Mouse (Mus musculus): ENCODE results near the gene Sectm1a. TPM values are rescaled to one million over a fixed set of nuclear protein-coding genes. Genes with fewer than 3 reads are reported as not detected.

The Sectm1a gene
- polyA plus RNA-seq, 1 experiment = not detected

DNA sequence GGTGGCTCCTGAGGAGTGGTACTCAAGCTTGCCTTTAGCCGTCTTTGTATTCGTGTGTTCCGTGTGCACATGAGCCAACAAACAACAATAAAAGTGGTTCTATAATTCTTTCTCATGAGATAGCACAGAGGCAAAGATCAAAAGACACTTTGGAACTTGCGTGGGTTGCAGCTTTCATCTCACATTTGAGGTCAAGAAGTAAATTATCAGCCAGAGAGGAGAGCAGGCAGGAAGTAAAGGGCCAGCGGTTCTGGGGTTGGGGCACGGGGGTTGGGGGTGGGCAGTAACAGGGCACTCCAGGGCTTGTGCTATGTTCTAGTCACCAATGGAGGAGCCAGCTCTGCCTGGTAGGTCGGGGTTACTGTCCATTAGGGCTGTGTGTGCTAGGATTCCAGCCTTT lies 19.7 kb upstream of the Sectm1a start:
- no peak for TF ChIP-seq GATA1 (IDR thresholded peaks at IDR 0.05; ENCODE audit: low read length)

DNA sequence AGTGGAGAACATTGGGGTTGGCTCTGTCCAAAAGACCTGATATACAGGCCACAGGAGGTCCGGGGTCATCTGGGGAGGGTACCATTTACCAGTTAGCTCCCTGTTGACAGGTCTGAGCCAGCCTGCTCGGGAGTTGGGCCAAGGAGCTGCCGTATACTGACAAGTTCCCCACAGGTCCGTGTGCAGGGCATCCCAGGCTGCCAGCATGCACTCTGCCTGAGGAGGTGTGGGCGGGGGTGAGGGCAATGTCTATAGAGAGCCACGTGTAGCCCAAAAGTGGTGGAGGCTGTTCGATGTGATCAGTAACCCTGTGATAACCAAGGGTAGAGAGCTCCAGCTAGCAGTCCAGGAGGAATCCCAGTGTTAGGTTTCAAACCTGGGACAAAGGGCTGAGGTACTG lies 18.7 kb upstream of the Sectm1a start:
- TF ChIP-seq GATA1 (IDR thresholded peaks at IDR 0.05; ENCODE audit: low read length) = no peak

DNA sequence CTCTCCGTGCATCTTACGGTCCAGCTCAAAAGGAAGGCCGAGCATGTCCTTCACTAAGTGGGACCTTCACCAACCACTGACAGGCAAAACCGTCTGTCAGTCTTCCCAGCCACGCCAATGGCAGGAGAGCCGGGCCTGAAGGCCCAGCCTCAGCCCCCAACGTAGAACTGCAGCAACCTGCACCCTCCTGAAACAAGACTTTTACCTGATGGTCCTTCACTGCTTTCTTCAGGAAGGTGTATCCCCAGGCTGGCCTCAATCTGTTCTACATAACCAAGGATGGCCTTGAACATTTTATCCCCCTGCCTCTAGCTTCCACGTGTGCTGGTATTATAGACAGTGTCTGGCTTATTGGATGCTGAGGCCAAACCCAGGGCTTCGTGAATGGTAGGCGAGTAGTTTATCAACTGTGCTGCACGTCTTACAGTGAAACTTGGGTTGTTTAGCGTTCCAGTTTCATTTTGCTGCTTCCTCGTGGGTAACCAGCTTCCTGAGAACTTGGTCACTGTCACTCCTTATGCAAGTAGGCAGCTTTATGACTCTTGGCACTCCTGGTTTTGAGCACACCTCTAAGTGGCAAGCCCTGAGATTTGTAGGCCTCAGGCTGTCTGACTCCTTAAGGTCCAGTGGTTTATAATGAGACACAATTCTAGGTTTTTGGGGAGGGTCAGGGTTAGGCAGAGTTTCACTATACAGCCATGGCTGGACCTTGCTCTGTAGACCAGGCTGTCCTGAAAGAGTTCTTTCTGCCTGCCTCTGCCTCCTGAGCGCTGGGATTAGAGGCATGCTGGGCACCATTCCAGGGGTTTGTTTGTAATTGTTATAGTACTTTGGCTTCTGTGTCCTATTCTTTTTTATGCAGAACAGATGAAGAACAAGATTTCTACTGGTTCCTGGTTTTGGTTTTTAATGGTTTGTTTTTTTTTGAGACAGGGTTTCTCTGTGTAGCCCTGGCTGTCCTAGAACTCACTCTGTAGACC lies 11.9 kb upstream of the Sectm1a start:
- TF ChIP-seq GATA1 (IDR thresholded peaks at IDR 0.05; ENCODE audit: low read length) = no peak

DNA sequence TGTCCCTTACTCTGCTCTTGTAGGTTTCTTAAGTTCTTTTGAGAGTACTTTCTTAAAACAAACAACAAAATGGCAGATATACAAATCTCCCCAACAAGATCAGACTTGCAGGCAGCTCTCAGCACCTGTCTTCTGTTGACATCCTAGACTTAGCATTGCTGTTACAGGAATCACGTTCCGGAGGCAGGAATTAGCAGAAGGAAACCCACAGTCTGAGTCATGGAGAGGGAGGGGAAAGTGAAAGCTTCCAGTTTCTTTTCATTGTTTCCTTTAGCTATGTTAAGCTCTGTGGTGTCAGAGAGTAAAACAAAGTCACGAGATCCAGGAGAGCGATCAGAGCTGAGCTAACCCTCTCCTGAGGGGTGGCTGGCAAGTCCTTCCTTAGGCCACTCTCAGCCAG lies 9.9 kb upstream of the Sectm1a start:
- TF ChIP-seq GATA1 (IDR thresholded peaks at IDR 0.05; ENCODE audit: low read length) = no peak

DNA sequence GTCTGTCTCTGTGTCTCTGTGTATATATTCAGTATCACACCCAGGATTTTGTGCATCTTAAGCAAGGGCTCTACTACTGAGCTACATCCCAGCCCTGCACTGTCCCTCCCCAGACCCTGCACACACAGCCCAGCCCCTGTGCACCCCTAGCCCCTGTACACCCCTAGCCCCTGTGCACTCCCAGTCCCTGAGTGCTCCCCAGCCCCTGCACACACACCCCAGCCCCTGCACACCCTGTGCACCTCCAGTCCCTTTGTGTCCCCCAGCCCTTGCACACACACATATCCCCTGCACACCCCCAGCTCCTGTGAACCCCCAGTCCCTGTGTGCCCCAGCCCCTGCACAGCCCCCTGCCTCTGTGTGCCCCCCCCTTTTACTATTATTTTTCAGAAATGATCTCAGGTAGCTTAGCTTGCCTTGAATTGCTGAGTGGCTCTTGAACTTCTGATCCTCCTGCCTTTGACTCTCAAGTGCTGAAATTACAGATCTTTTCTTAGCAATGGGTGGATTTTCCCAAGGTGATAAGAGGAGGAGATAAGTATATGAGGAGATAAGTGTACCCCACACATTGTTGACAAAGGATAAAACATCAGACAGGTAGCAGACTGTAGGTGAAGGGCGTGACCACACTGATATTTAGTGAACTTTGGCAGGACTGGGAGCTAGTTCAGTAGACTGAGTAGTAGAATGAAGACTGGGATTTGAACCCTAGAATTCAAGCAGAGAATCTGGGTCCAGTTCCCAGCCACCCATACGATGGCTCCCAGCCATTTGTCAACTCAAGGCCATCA lies 8.9 kb upstream of the Sectm1a start:
- no peak for TF ChIP-seq GATA1 (IDR thresholded peaks at IDR 0.05; ENCODE audit: low read length)

DNA sequence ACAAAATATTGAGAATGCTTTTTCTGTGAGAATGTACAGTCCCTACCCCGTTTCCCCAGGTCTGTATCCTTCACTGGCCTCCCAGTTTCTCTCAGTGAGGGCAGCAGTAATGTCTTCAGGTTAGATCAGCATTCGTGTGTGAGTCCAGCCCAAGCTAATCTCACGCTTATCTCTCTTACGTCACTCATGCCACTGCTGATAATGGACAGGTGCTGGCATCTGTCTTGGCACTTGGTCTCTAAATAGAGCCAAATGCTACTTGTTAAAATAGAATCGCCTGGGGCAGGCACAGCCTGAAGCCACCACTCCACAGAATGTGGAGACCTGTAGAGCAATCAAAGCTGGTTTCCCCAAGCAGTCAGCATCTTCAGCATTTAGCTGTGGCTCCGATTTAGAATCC lies 8.0 kb upstream of the Sectm1a start:
- TF ChIP-seq GATA1 (IDR thresholded peaks at IDR 0.05; ENCODE audit: low read length) = no peak

DNA sequence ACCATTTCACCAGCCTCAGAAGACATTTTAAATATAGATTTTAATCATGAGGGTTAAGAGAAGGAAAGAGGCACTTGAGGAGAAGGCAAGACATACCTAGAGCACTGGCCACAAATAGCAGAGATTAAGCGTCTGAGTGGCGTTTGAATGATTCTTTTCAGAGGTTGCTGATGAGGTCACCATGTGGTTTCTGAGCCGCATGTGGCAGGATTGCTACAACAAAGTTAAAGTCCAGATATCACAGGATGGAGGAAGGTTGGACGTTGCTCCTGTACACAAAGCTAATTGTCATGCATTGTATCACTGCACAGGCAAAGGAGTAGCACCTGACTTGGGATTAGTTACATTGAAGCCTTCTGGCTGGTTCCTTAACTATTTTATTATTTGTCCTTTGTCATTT lies 5.3 kb upstream of the Sectm1a start:
- TF ChIP-seq GATA1 (IDR thresholded peaks at IDR 0.05; ENCODE audit: low read length) = no peak

DNA sequence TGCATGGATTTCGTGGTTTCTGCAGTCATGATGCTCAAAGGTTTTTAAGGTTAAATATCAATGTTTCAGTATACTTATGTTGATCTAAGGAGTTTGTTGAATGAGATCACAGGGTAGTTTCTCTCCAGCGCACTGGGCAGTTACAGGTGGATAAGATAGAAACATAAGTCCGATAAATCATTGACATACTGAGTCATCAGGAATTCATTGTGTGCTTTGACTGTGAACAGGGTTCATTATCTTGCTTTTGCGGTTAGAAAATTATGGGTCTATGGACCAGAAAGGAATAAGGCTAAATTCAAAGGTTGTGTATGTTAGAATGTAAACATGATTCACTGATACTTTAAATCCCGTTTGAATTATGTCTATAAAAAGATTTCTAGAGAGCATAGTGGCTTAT lies 4.2 kb upstream of the Sectm1a start:
- no peak for TF ChIP-seq GATA1 (IDR thresholded peaks at IDR 0.05; ENCODE audit: low read length)

DNA sequence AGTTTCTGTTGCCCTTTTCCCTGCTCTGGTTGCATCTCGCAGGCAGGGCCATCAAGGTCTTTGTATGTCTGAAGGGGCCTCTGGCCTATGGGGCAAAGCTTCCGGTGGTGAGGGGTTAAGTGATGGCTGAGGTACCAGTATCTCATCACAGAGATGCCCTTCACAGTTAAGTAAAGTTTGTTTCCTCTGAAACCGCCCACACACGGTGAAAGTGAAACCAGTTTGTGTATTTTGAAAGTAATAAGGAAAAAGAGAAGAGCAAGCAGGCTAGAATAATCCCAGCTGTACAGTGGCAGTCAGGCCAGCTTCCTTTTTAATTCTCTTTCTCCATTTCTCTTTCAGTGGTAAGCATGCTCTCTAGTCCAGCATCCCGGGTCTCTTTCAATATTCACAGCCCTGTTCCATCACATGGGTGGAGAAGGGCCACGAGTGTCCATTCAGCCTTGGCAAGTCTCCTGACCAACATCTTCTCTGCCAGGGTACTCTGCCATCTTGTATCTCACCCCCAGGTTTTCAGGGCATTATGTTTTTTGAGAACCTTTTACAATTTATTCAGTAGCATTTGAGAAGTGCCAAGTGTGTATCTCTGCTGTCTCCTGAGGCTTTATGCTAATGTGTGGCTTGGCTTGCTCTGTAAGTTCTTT lies 2.0 kb upstream of the Sectm1a start:
- no peak for TF ChIP-seq GATA1 (IDR thresholded peaks at IDR 0.05; ENCODE audit: low read length)

DNA sequence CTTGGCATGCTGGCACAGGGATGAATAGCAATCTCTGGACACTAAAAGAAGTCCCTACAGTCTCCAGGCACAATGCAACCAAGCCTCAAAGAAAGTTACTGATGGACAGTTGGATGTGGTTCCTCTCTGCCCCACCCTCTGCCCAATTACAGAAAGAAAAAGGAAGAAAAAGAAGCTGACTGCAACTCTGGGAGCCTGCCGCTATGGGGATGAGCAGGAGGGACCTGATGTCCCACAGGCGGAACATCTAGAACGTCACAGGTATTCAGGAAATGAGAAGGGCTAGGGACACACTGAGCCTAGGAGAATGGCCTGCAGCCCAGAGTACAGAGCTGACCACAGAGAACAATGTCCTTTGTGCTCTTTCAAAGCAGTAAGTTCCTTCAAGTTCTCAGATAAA lies 1.2 kb upstream of the Sectm1a start:
- no peak for TF ChIP-seq GATA1 (IDR thresholded peaks at IDR 0.05; ENCODE audit: low read length)

DNA sequence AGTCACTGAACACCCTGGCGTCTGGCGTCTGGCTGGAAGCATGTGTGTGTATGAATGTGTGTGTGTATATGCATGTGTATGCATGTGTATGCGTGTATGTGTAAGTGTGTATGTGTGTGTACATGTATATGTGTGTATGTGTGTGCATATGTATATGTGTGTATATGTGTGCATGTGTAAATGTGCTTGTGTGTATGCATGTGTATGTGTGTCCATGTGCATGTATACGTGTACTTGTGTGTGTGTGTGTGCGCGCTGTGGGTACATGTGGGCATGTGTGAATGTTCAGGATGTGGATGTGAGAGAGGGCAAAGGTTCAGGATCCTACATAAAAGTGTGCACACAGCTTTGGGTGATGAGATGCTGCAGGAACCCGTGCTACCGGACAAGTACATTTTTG lies 690 bp downstream of the Sectm1a start:
- TF ChIP-seq GATA1 (IDR thresholded peaks at IDR 0.05; ENCODE audit: low read length) = no peak

DNA sequence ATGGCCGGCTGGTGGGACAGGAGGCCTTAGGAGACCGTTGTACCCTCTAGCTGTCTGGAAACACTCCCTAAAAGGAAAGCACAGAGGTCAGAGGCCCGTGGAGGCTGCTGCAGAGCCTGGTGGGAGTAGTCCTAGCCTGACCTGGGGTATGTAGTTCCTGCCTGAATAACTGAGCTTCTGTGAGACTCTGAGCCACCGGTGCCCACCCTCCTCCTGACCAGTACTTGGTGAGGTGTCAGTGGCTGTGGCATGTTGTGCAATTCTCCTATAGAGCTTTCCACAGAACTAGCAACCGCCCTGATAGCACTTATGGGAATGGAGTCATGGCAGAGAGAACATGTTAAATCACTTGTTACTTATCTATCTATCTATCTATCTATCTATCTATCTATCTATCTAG lies 5.4 kb downstream of the Sectm1a start:
- TF ChIP-seq GATA1 (IDR thresholded peaks at IDR 0.05; ENCODE audit: low read length) = no peak

DNA sequence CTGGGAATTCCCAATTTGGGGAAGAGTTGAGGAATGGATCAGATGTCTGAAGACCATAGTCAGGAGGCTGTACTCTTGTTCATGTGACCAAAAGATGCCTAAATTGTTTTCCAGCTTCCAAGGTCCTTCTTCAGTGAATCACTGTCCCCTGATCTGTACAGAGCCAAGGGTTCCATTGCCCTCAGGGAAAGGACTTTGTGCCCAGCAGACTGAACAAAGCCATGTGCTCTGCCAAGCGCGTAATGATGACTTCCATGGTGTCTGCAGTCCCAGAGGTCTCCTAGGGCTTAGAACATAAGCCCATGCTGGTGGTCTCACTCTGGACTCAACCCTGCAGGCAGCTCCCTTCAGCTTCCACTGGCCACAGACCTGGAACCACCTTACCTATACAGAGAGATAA lies 13.1 kb downstream of the Sectm1a start:
- no peak for TF ChIP-seq GATA1 (IDR thresholded peaks at IDR 0.05; ENCODE audit: low read length)

DNA sequence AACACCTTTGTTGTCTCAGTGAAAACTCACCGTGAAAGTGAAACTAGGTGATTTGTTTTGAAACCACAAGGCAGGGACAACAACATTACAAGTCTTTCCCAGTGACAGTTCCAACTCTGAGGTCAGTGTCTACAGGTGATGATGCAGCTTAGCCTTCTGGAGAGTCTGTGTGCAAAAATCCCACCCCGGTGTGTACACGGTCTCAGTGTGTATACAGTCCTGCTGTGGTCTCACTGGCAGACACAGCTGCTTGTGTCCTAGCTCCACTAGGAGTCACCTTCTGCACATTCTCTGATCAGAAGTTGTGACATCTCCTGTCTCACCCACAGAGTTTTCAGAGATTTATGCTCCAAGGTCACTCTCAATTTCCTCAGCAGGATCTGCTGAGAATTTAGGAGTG lies 16.8 kb downstream of the Sectm1a start:
- no peak for TF ChIP-seq GATA1 (IDR thresholded peaks at IDR 0.05; ENCODE audit: low read length)

DNA sequence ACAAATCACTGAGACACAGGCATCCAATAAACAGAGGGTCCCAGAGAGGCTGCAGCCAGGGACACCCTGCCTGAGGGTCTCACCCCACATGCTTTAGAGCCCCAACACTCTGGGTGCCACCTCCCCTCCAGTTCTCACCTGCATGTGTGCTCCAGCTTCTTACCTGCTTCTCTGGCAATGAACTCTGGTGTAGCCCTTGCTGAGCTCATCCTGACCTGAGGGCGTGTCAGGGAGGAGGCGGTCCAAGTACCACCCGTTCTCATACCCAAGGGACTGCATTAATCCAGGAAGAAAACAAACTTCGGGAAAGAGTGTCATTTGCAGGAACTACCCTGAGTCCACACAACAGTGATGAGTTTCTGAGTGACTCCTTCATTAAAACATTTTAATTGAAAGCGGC lies 17.6 kb downstream of the Sectm1a start, which contains the start of gene Sectm1b:
Sectm1b (minus strand) TSS at position 191 of the 400 bp plus-strand sequence.
- TF ChIP-seq GATA1 (IDR thresholded peaks at IDR 0.05; ENCODE audit: low read length) = no peak

DNA sequence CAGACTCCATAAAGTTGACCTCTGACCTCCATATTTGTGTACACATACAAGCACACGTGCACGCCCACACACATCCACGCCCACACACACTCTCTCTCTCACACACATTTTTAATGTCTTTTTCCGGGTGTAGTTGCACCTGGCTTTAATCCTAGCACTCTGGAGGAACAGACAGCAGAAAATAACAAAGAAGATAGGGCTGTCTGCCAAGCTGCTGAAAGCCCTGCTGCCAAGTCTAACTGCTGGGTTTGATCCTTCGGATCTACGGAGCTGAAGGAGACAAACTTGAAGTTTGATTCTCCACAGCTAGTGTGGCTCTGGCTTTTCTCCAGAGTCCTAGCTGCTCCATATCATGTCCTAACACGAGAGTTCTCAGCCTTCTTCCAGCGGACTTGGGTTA lies 19.4 kb downstream of the Sectm1a start:
- no peak for TF ChIP-seq GATA1 (IDR thresholded peaks at IDR 0.05; ENCODE audit: low read length)

Measured in G1E-ER4 (cell line).